Mouse (Mus musculus) thymus, postnatal 14 days (tissue): ENCODE data around the gene Ltbp2.

Source experiments
- DNase-seq: peaks from one replicate; pipeline ENCODE4 v3.0.0; 2021

The Ltbp2 gene

DNA sequence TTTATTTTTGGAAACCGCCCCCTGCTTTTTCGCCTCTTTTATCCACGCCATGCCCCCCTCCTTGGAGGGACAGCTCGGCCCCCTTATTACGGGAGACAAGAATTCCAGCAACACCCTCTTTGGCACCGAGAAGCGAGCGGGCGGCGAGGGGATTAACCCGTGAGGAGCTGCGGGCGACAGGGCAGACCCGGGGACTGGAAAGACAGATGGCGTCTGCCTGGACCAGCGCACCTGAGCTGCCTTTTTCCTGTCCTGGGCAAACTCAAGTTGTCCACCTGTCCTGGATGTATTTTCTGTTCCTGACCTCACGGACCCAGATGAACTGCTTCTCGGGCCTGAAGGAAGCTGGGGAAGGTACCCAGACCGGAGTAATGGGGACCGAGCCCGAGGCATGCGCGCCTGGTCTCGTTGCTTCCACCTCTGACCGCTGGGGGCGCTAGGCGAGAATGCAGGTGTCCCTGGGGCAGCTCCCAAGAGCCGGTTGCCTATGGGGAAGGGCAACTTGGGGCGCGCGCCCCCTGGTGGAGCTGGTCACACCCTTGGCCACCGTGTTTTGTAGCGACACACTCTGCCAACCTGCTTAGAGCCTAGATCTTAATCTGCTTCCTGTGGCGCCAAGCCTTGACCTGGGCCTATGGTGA lies at the start of gene Ltbp2:
Ltbp2 (minus strand) TSS at position 52 of the 641 bp plus-strand sequence.
- DNase-seq: peak; percentile 94

DNA sequence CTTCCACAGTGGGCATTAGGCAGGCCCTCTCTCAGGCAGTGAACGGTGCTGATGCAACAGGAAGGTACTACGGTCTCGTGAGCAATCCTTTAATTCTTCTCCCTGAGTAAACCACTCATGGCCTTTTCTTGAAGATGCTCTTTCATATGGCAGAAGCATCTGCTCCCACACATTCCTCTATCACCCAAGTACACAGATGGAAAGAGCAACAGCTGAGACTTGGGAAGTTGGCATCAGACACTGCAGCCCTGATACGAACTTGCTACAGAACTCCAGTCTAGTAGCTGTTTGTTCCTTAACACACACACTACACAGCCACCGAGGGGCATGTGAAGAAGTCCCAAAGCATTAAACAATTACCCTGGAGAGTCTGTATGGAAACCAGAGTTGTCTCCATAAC lies 48.0 kb upstream of the Ltbp2 start:
- no peak for DNase-seq

DNA sequence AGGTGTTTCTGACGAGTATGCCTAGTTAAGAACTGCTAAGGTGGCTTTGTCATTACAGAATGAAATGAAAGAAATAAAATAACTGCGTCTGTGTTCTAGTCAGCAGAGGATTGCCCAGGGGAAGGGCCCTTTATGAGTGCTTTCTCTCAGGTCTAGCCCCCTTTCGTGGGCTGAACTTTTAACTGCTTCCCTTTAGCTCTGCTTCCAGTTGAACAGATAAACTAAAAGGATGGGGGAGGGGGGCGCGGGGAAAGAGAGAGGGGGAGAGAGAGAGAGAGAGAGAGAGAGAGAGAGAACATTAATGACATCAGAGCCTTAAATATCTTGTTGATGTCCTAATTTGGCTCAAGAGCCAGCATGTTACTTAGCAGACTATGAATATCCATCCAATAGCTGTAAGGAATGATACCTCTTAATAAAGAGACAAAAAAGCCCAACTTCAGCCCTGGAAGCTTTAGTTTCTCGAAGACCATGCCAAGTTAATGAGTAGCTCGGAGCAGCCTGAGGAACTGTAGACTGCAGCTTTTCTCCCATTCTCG lies 45.6 kb upstream of the Ltbp2 start:
- no peak for DNase-seq

DNA sequence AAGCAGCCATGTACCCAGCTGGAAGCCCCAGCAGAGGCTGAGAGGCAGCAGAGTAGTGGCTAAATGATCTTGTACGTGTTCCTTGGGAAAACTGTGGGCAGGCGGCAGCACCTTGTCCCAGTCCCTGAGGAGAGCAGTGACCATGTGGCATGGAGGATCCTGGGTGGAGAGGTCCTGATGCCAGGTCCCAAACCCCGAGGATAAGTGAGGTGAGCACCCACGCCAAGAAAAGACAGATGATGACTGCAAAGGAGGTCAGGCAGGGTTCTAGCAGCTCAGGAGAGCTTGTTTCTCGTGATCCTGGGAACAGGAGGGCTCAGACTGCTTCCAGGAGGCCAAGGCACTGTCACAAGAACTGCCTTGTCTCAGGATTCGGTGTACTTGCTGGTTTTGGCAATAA lies 42.5 kb upstream of the Ltbp2 start:
- no peak for DNase-seq

DNA sequence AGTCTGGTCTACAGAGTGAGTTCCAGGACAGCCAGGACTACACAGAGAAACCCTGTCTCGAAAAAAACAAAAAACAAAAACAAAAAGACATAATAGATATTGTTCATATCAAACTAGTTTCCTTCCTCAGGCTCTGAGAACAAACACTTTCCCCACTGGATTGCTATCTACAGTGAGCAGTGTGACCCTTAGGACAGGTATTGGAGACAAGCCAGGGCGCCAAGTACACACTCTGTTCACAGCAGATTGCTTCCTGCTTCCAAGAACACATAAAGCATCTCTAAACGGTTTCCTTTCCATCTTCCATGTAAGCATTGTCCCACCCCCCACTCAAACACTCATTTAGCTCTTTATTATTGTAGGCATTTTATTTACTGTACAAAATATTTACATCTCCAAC lies 41.5 kb upstream of the Ltbp2 start:
- no peak for DNase-seq

DNA sequence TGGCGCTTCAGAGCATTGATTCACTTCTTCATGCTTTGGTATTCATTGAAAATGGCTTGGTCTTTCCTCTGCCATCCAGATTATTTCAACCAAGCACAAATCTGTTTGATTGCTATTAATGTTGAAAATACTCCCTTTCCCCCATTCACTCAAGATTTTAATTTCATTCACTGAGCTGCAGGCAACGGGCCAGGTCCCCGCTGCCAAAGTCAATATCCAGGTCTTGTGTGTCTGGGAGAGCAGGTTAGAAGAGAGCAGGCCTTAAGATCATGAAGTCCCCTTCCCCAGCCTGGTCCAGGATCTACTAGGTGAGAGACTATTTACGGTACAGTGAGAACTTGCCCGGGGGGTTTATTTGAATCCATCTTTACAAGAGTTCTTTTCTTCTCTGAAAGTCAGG lies 38.6 kb upstream of the Ltbp2 start:
- no peak for DNase-seq

DNA sequence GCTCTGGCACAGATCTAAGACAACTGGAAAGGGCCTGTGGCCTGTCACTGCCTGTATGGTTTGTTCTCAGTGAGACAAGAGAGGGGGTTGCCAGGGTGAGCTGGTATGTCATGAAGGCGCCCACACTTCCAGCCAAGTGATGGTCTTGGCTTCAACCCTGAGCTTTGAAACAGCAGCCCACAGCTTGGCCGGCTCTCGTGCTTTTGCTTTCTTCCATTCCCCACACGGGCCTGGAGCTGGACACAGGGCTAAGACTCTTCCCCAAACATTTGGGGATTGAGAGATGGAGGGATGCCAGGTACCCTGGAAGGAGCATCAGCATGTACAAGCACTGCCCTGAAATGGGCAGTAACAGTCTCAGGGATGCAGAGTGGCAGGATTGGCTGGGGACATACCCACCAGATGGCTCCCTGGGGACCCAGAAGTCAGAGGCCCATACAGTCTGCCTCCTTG lies 36.3 kb upstream of the Ltbp2 start:
- DNase-seq: no peak

DNA sequence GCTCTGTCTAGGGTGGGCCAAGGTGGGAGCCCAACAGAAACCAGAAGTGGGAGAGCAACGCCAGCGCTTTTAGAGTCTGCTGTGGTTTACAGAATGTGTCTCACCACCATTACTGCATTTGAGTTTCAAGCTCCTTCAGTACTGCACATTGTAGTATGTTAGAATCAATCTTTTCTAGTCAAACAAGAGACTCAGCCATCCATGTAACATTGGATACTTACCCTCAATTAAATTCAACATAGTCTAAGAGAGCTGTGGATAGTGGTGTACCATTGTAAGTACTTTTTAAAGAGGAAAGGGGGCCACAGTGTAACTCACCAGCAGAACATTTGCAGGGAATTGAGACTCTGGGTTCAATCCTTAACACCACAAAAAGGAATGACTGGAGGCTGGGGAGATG lies 35.3 kb upstream of the Ltbp2 start:
- DNase-seq: no peak

DNA sequence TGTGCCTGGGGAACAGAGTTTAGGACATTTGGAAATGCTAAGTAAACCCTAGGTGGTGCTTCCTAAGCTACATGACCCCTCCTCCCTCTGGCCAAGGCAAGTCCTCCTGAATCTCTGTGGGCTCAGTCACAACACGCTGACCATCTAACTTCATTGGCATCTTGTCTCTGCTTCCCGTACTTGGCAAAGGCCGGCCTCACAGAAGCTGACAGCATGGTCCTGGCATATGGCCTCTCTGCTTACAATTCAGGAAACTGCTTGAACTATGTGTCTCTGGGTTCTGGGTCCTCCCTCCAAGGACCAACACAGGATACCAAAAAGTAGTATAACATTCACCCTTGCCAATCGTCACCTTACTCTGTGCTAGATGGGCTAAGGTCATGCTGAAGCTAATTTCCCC lies 33.7 kb upstream of the Ltbp2 start:
- no peak for DNase-seq

DNA sequence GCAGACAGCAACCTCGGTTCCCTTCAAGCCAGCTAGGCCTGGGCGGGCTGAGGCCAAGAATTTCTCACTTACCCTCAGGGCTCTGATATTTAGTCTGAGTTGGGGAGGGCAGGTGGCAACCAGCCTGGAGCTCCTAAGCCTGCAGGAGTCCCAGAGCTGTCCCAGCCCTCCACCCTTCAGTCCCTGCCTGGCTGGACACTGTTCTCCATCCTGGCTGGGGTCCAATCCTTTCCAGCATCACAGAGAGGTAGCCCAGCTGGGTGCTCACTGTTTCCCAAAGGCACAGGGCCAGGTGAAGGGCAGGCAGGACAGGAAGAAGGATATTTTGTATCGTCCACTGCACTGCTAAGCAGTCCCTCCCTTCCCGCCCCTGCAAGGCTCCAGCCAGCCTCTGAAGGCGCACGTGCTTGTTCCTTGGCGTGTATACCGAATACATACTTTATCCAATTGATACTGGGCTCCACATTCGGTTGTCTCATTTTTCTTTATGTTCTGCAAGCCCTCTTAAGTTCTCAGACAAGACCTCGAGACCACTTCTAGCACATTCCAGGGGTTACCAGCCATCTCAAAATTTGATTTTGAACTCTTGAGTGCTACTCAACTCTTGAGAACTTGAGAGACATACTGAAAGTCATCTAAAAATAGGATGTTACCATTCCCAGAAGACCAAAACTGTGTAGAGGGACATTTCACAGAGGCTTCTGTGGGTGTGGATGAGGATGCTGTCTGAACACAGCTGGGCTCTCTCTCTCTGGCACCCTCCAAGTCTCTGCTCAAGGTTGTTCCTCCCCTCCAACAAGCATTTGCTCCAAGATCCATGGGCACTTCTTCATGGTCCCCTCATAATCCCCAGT lies 31.5 kb upstream of the Ltbp2 start:
- no peak for DNase-seq

DNA sequence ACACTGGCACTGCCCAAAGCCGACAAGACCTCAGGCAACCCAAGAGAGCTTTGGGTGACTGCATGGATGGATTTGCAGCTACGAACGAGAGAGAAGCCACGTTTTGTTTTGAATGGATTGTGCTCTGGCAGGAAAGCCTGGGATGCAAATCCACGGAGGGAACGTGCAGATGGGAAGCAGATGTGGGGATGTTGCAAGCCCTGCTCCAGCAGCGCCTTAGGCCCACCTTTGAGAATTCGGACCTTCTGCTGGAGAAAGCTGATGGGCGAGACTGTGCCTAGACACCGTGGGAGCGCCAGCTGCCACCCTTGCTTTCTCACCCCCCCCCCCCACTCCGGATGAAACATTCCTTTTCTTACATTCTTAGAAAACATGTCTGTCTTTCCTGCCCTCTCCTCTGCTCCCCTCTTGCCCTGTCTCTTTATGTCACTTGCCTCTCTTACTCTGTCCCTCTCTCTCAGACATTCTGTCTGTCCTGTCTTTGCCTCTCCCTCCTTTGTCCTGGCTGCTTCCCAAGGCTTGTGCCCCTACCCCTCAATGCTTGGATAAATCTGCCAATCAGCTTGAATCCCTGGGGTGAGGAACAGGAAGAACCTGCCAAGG lies 30.8 kb upstream of the Ltbp2 start:
- DNase-seq: no peak

DNA sequence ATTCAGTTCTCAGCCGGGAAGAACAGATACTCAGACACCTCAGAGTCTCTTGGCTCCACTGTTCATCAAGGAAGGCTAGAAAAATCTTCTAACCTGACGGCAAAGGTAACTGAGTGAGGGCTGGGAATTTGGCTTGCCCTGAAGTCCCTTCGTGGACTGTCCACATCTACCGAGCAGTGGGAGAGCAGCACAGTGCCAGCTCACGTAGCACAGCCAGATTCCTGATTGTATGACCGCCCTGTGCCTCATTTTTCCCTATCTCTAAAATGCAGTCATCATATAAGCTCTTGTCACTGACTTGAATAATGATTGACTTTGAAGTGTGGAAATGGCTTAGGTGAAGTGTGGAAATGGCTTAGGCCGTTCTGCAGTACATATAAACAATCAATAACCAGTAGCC lies 28.1 kb upstream of the Ltbp2 start:
- DNase-seq: no peak

DNA sequence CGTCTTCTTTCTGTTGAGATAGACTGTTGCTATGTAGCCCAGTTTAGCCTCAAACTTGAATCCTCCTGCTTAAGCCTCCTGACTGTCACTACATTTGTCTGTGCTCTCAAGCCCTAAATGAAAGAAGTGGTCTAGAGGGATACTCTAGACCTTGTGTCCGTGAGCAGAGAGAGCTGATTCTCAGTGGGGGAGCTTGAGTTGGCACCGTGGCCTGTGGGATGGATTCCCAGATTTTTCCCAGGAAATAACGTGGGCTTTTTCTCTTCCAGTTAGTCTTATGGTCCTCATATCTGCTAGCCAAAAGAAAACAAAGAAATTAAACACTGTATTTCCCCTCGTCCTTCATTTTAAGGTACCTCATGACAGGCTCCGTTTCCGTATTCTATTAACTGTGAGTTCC lies 24.0 kb upstream of the Ltbp2 start:
- no peak for DNase-seq

DNA sequence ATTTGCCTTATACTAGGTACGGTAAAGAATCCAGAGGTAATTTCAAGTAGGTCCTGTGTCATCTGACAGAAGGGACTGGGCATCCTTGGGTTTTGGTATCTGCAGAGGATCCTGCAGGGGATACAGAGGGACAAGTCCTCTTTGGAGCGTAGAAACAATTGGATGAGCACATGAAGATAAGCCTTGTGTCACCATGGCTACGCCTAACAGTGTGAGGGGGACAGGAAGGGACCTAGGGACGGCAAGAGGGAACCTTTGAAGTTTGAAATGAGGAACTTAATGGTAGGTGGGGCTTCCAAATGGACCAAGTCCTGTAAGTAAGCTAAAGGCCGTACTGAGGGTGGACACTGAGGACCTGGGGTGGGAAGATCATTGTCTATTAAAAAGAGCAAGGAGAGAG lies 21.0 kb upstream of the Ltbp2 start:
- DNase-seq: no peak

DNA sequence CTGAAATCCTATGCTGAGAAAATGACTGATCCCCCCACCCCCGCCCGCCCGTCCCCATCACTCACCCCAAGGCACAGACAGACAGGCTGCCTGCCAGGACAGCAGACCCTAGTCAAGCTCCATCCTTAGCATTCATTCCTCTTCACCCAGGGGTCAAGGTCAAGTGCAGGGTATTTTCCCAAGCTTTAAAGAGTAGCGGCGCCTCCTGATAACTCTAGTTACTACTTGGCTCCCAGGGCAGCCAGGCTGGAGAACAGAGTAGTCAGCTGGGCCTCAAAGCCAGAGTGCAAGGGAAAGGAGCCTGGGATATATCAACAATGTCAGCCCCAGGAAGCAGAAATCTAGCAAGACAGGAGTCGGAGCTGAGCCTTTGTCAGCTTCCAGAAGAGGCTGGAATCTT lies 19.9 kb upstream of the Ltbp2 start:
- DNase-seq: no peak

DNA sequence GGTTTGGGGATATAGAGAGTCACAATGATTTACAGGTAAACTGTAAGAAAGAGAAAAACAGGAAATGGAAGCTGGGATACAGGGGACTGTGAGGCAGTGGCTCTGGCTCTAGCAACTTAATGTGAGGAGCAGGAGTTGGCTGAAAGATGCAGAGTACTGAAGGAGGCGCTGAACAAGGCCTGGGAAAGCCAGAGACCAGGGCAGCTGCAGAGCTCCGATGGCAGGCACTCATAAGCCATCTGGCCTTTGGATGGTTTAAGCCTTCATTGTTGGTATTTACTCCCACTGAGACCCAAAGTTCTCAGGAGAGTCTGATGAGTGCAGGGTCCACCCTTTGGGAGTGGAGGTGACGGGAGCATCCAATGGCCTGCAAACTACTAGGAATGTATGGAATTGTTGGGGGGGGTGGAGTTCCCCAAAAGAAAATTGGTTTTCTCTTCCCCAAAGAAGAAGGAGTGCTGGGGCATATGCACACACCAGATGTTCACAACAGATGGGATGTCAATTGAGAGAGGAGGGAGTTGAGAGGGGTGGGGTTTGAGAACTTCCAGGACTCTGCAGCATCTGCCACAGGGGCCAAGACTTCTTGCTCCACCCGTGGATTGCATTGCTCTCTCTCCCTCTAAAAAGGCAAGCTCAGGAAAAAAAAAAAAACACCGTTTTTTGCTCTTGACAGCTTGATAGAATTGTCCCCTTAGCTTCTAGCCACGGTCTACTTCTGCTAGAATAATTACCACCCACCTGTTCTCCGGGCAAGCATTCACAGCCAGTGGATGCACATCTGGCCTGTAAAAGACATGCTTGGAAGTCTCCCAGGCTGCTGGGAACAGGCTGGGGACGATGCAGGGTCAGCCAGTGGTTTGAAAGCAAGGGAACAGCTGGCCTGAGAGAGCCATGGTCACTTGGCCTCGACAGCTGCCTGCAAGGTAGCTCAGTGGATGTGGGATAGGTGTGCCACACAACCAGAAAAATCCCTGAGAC lies 17.6 kb upstream of the Ltbp2 start:
- no peak for DNase-seq

DNA sequence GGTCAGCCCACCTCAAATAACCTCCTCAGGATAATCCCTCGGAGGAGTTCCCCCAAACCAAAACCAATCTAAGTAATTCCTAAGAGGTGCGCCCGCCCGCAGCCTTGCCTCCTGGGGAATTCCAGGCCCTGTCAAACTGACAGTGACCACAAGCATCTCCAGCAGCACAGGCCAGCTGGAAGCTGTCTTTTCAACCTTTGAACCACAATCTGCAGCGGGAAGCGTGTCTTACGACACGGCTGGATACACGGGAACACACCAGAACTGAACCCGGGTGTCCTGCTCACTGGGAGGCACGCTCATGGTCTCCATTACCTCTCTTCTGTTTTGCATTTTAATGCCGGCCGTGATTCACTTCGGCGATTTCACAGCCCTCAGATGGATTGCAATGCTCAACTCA lies 14.0 kb upstream of the Ltbp2 start:
- DNase-seq: no peak

DNA sequence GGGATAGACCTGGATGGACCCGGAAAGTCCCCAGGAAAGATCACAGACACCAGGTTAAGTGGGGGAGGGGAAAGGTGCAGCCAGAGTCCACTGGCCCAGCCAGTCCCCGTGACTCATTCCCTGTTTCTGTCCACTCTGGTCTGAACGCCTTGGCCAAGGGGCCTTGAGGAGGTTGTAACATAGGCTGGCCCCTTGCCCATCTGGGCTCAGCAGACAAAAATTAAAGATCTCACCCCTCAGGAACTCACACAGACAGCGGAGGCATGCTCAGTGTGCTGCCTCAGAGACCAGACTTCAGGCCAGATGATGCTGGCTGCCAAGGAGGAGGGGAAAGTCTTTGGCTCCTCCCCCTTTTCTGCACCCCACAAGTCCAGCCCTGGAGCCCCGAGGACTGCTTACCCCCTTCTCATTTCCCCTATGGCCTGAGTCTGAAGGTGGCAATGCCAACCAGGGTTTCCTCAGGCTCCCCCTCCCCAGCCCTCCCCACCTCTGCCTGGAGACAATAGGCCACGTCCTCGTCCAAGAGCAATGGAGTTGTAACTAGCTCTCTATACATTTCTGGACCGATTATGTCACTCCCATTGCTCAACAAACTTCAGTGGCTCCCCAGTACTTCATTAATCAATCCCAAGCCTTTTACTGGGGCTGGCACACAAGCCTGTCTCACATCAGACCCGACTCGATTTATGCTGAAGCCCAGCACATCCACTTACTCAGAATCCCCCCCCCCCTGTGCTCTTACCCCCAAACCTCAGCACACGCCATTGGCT lies 9.0 kb upstream of the Ltbp2 start:
- no peak for DNase-seq

DNA sequence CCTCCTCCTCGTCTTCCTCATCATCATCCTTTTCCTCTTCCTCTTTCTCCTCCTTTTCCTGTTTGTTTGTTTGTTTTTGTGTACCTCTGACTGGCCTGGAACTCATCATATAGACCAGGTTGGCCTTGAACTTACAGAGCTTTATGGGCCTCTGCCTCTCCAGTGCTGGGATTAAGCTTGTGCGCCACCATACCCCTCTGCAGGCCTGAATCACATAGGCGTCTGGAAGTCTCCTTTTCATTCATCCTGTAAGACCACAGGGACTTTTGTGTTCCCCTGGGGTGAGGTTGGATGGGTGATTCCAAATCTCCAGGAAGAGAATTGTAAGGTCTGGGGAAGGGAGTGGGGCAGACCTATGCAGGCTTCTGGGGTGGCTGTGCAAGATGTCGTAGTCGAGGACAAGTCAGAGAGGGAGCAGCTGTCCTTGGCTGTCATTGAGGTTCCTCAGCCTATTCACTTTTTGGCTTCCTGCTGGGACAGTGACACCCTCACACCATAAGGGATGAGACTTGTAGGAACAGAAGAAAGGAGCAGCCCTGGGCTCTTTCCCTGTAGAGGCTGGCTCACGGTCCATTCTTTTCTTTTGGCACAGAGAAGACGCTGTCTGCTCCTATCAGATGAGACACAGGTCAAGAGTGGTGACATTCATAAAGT lies 8.2 kb upstream of the Ltbp2 start:
- no peak for DNase-seq

DNA sequence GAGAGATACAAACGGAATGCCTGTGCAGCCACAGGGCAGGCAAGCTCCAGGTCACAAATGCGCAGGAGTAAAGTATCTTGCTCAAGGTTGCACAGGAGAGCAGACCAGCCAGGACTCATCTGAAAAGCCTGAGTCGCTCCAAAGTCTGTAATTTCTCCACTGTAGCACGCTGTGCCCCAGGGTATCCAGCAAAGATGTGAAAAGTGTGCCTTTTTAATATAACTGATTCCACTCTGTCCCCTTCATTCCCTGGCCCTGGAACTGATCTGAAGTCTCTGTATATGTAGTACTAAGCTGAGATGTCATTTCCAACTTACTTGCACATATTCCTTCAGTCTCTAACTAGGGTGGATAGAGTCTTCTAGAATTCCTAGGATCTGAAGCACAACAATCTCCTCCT lies 6.5 kb upstream of the Ltbp2 start:
- DNase-seq: no peak

DNA sequence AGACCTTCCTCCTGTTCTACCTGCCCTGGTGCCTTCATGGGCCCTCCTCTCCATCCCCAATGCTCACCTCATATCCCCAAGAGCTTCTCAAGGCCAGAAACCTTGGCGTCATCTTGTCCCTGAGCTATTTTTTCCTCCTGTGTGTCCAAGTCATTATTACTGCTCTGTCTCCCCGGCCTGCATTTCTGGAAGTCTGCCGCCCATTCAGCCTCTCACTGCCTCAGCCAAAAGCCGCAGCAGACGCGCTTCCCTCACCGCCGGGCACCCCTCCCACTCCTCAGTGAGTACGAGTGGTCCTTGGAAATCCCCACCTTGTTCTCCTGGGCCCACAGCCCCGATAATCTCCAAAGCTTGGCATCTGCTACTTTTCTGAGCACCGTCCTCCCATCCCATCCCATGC lies 3.8 kb upstream of the Ltbp2 start:
- no peak for DNase-seq
